Mouse (Mus musculus) small intestine, adult 2 months (tissue): ENCODE measurements at regions not wholly inside any gene's neighbourhood (a gene's known extent, or its start where the extent isn't known, plus 50 kb on each side); places are given as distances from the start of the nearest gene placed in this dataset.

Source experiments
- CTCF ChIP-seq: fragments of 200-500 bp; IDR thresholded peaks from 2 replicates; pipeline ENCODE4 v1.5.1; 2012; ENCODE audit warnings: low read depth, mild to moderate bottlenecking, control low read depth, inconsistent platforms, low read length, moderate library complexity, mixed read lengths; ENCODE audit not compliant: insufficient replicate concordance, insufficient read length; ENCODE audit errors: extremely low read depth
- POLR2A ChIP-seq: fragments of 200-500 bp; IDR thresholded peaks from 2 replicates; pipeline ENCODE4 v1.6.1; 2012; ENCODE audit warnings: low read depth, mild to moderate bottlenecking, control low read depth, inconsistent platforms, low read length, moderate library complexity

GRCm38 (mm10) chr1:82038171-82038570, 194.7 kb upstream of the Gm9747 start:
- no peak for TF ChIP-seq POLR2A
- no peak for TF ChIP-seq CTCF
